Mouse (Mus musculus): ENCODE measurements around the gene Nt5c1a. TPM values are rescaled to one million over a fixed set of nuclear protein-coding genes. Genes with fewer than 3 reads are reported as not detected.
"Not testable (repeated sequence)": the region's sequence is repeated elsewhere in the genome, so short reads cannot be mapped to it uniquely, and the experiment has no call there.

Gene Nt5c1a
- total and polyA plus RNA-seq, 2 experiments = not detected

- Histone ChIP-seq H3K36me3 (ENCODE audit: control insufficient read depth, insufficient read depth, low read length) (no peaks in the 10 kb centered on the region), H3K4me3 (ENCODE audit: insufficient read depth, low read depth, low read length) (no peak overlapping the region), H3K79me2 (ENCODE audit: control insufficient read depth, insufficient read depth, low read length) (no peaks in the 10 kb centered on the region), H3K9ac (ENCODE audit: low read depth, low read length) (no peak overlapping the region), H3K27ac (replicated peaks; ENCODE audit: insufficient read depth, low read depth, low read length) (no peak overlapping the region), H3K27me3 (ENCODE audit: control insufficient read depth, insufficient read depth, low read length) (no peaks in the 10 kb centered on the region; the same call in 1 of the 2 replicates), H3K4me1 (ENCODE audit: control insufficient read depth, insufficient read depth, low read length) (no peaks in the 10 kb centered on the region)
- WGBS = 70% methylated on average over 6 of the region's 6 CpGs
- DNase-seq (ENCODE audit: extremely low read depth, low read depth, low spot score) = no peak
- TF ChIP-seq POLR2A (IDR thresholded peaks at IDR 0.05; ENCODE audit: extremely low read depth, insufficient read depth, low read length) = no peak
- TF ChIP-seq CTCF (IDR thresholded peaks at IDR 0.05; ENCODE audit: low read depth, low read length) = no peak
Measured at GRCm38 (mm10) chr4:123160571-123160970, 40.7 kb upstream of the Nt5c1a start.

GRCm38 (mm10) chr4:123161251-123161650 is 40.1 kb upstream of the Nt5c1a start:
- not testable (repeated sequence) for H3K79me2 ChIP-seq (ENCODE audit: control insufficient read depth, insufficient read depth, low read length); H3K4me3 ChIP-seq (ENCODE audit: insufficient read depth, low read depth, low read length); H3K36me3 ChIP-seq (ENCODE audit: control insufficient read depth, insufficient read depth, low read length); H3K4me1 ChIP-seq (ENCODE audit: control insufficient read depth, insufficient read depth, low read length); H3K27ac ChIP-seq (replicated peaks; ENCODE audit: insufficient read depth, low read depth, low read length); H3K27me3 ChIP-seq (ENCODE audit: control insufficient read depth, insufficient read depth, low read length); H3K9ac ChIP-seq (ENCODE audit: low read depth, low read length); DNase-seq (ENCODE audit: extremely low read depth, low read depth, low spot score)
- 91% methylated on average over 3 of the region's 3 CpGs for WGBS

GRCm38 (mm10) chr4:123162305-123162917 is 38.9 kb upstream of the Nt5c1a start:
- no peak overlapping the region for H3K9ac ChIP-seq (ENCODE audit: low read depth, low read length)
- H3K36me3 ChIP-seq (ENCODE audit: control insufficient read depth, insufficient read depth, low read length) = no peaks in the 10 kb centered on the region
- TF ChIP-seq POLR2A (IDR thresholded peaks at IDR 0.05; ENCODE audit: extremely low read depth, insufficient read depth, low read length) = no peak
- TF ChIP-seq CTCF (IDR thresholded peaks at IDR 0.05; ENCODE audit: low read depth, low read length) = no peak
- no peak overlapping the region for H3K4me3 ChIP-seq (ENCODE audit: insufficient read depth, low read depth, low read length)
- WGBS = 18% methylated on average over 15 of the region's 15 CpGs
- no peaks in the 10 kb centered on the region for H3K79me2 ChIP-seq (ENCODE audit: control insufficient read depth, insufficient read depth, low read length)
- H3K27me3 ChIP-seq (ENCODE audit: control insufficient read depth, insufficient read depth, low read length) = no peaks in the 10 kb centered on the region; the same call in 1 of the 2 replicates
- H3K4me1 ChIP-seq (ENCODE audit: control insufficient read depth, insufficient read depth, low read length) = no peaks in the 10 kb centered on the region
- DNase-seq (ENCODE audit: extremely low read depth, low read depth, low spot score) = no peak
- H3K27ac ChIP-seq (replicated peaks; ENCODE audit: insufficient read depth, low read depth, low read length) = no peak overlapping the region

GRCm38 (mm10) chr4:123164157-123164556 is 37.1 kb upstream of the Nt5c1a start:
- Histone ChIP-seq H3K27ac (replicated peaks; ENCODE audit: insufficient read depth, low read depth, low read length) (no peak overlapping the region), H3K9ac (ENCODE audit: low read depth, low read length) (no peak overlapping the region), H3K4me1 (ENCODE audit: control insufficient read depth, insufficient read depth, low read length) (no peaks in the 10 kb centered on the region), H3K36me3 (ENCODE audit: control insufficient read depth, insufficient read depth, low read length) (no peaks in the 10 kb centered on the region), H3K27me3 (ENCODE audit: control insufficient read depth, insufficient read depth, low read length) (no peaks in the 10 kb centered on the region; the same call in 1 of the 2 replicates), H3K79me2 (ENCODE audit: control insufficient read depth, insufficient read depth, low read length) (no peaks in the 10 kb centered on the region), H3K4me3 (ENCODE audit: insufficient read depth, low read depth, low read length) (no peak overlapping the region)
- 83% methylated on average over 15 of the region's 15 CpGs for whole genome bisulfite sequencing
- TF ChIP-seq CTCF (IDR thresholded peaks at IDR 0.05; ENCODE audit: low read depth, low read length) (no peak), POLR2A (IDR thresholded peaks at IDR 0.05; ENCODE audit: extremely low read depth, insufficient read depth, low read length) (no peak)
- no peak for DNase-seq (ENCODE audit: extremely low read depth, low read depth, low spot score)

- H3K27me3 ChIP-seq (ENCODE audit: control insufficient read depth, insufficient read depth, low read length) = peaks cover 5% of the 10 kb centered on the region
- H3K9ac ChIP-seq (ENCODE audit: low read depth, low read length) = no peak overlapping the region
- H3K36me3 ChIP-seq (ENCODE audit: control insufficient read depth, insufficient read depth, low read length) = no peaks in the 10 kb centered on the region
- TF ChIP-seq CTCF (IDR thresholded peaks at IDR 0.05; ENCODE audit: low read depth, low read length) (no peak), POLR2A (IDR thresholded peaks at IDR 0.05; ENCODE audit: extremely low read depth, insufficient read depth, low read length) (no peak)
- H3K79me2 ChIP-seq (ENCODE audit: control insufficient read depth, insufficient read depth, low read length) = no peaks in the 10 kb centered on the region
- H3K4me3 ChIP-seq (ENCODE audit: insufficient read depth, low read depth, low read length) = no peak overlapping the region
- no peaks in the 10 kb centered on the region for H3K4me1 ChIP-seq (ENCODE audit: control insufficient read depth, insufficient read depth, low read length)
- no peak for DNase-seq (ENCODE audit: extremely low read depth, low read depth, low spot score)
- no peak overlapping the region for H3K27ac ChIP-seq (replicated peaks; ENCODE audit: insufficient read depth, low read depth, low read length)
Measured at GRCm38 (mm10) chr4:123171811-123172210, 29.5 kb upstream of the Nt5c1a start.

- WGBS = 2% methylated on average over 44 of the region's 44 CpGs
- H3K27ac ChIP-seq (replicated peaks; ENCODE audit: insufficient read depth, low read depth, low read length) = no peak within 1 kb of the TSS
- no peak within 1 kb of the TSS for H3K9ac ChIP-seq (ENCODE audit: low read depth, low read length)
- no peak for DNase-seq (ENCODE audit: extremely low read depth, low read depth, low spot score)
- no peaks in the 10 kb centered on the region for H3K4me1 ChIP-seq (ENCODE audit: control insufficient read depth, insufficient read depth, low read length)
- H3K36me3 ChIP-seq (ENCODE audit: control insufficient read depth, insufficient read depth, low read length) = no peaks in the 10 kb centered on the region
- TF ChIP-seq POLR2A (IDR thresholded peaks at IDR 0.05; ENCODE audit: extremely low read depth, insufficient read depth, low read length) (no peak), CTCF (IDR thresholded peaks at IDR 0.05; ENCODE audit: low read depth, low read length) (no peak)
- H3K4me3 ChIP-seq (ENCODE audit: insufficient read depth, low read depth, low read length) = peak within 1 kb of the TSS; percentile 25; the same call in 1 of the 2 replicates
- peaks cover 16% of the 10 kb centered on the region for H3K27me3 ChIP-seq (ENCODE audit: control insufficient read depth, insufficient read depth, low read length)
- no peaks in the 10 kb centered on the region for H3K79me2 ChIP-seq (ENCODE audit: control insufficient read depth, insufficient read depth, low read length)
Measured at GRCm38 (mm10) chr4:123182328-123183238, 18.7 kb upstream of the Nt5c1a start, which contains the start of gene Hpcal4. Hpcal4 (plus strand) TSS chr4:123183227.

All from liver, adult 2 months (tissue).